Mouse (Mus musculus) liver, postnatal 0 days (tissue): ENCODE measurements around the gene Mrvi1.

Experiments used
- CTCF ChIP-seq: sonication (generic); IDR thresholded peaks from 2 replicates; pipeline ENCODE4 v1.5.1; 2016; ENCODE audit warnings: antibody characterized with exemption, low read depth
- EP300 ChIP-seq: IDR thresholded peaks from 2 replicates; pipeline ENCODE4 v1.6.1; 2016; ENCODE audit warnings: antibody characterized with exemption, low read depth, mild to moderate bottlenecking

DNA sequence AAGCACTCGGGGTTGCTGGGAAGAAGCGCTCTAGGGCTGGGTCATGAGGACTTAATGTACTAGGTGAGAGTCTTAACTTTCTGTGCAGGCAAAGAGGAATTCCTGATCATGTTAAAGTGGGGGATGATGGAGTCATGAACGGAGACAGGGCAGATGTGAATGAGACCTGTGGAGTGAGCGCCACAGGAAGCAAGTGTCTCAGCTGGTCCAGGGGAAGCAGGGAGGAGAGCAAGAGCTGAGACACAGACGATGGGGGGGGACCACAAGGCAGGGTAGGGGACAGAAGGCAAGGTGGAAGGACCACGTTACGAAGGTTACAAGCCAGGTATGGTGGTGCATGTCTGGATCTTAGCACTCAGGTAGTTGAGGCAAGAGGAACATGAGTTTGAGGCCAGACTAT, 85.8 kb downstream of the Mrvi1 start:
- TF ChIP-seq EP300 (no peak), CTCF (no peak)
